Mouse (Mus musculus): ENCODE results near the gene Eif1ad.

GRCm38 (mm10) chr19:5356080-5356479 is 10.5 kb upstream of the Eif1ad start:
- TF ChIP-seq GATA1 (IDR thresholded peaks at IDR 0.05; ENCODE audit: borderline replicate concordance, low read length) (no peak), FLI1 (IDR thresholded peaks at IDR 0.05; ENCODE audit: low read length) (no peak)
